Mouse (Mus musculus) c-Kit-positive CD71-negative TER-119-negative erythroid progenitor cells, embryonic 14.5 days (primary cell): ENCODE data around the gene Adtrp.

ENCODE experiments used
- DNase-seq: peaks from one replicate; pipeline ENCODE4 v3.0.0-alpha.2; 2013; ENCODE audit warnings: low read depth

Adtrp gene

DNA sequence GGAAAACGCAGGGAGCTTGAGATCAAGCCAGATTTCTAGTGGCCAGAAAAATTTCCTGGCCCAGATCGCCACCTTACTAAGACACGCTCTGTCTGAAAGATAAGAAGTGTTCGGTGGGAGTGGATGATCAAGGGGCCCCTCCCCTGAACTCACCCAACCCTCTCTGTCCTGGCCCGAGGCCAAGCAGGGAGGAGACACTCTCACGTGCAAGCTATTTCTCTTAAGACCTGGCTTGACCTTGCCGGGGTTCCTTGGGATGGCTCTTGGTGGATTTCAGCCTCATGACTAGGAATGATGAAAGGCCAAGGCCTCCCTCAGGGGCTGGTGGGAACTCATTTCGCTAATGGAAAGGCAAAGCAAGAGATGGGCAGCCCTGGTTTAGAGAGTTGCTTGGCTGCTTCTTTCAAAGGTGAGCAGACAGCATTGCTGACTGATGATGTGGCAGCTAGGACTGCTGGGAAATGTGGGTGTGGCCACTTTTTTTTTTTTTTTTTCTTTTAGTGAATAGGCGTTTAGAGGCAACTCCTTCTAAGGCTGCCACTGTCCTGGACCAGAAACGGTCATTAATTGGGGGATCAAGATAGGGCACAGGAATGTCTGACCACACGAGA, at the start of gene Adtrp:
Adtrp (minus strand) TSS at position 169 of the 611 bp plus-strand sequence.
- no peak for DNase-seq

DNA sequence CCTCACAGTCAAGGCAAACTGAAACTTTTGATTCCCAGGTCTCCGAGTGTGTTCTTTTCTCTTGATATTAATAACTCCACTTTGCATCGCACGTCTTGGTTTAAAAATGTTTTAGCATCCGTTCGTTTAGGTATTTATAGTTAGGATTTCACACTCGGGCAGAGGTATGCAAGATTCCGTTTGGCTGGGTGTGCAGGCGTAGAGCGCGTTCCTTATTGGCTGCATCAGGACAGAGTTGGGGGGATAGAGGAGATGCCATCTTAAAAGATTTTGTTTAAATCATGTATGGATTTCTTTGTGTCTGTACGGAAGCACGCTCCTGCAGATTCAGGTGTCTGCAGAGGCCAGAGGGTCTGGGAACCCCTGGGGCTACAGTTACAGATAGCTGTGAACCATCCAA, 44.5 kb upstream of the Adtrp start:
- no peak for DNase-seq

DNA sequence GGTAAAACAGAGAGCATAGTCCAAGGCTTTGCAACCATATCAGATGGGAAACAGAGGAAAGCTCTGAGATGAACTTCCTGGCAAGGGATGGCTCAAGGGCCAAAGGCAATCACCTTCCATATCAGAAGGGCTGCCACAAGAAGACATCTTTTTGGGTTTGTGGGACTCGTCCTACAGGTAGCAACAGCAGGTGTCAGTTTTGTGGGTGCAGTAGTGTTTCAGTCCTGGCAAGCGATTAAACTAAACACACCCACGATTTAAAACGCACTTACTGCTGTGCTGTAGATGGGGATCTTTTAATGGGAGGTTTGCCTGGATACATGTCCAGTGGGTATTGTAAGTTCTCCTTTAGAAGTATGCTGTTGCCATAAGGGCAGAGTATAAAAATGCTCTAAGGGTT, 43.1 kb upstream of the Adtrp start:
- DNase-seq, result no peak

DNA sequence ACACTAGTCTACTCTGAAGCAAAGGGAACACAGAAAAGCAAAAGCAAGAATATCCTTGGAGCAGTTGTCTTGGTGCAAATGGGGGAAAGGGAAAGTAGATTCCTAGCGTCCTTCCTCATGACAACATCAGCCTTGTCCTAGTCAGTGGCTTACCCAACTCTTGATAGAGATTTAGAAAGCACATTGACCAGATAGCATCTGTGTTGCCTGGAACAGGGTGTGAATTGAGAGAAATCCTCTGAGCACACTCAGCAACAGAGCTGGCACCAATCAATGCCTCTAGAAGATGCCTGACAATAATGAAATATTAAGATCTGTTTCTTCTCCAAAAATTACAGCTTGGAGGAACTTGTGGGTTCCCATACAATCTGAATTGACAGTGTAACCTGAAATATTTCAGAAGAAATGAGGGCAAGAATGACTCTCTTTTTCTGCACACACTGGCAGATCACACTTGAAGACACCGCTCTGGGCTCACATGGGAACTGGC, 42.7 kb upstream of the Adtrp start:
- no peak for DNase-seq

DNA sequence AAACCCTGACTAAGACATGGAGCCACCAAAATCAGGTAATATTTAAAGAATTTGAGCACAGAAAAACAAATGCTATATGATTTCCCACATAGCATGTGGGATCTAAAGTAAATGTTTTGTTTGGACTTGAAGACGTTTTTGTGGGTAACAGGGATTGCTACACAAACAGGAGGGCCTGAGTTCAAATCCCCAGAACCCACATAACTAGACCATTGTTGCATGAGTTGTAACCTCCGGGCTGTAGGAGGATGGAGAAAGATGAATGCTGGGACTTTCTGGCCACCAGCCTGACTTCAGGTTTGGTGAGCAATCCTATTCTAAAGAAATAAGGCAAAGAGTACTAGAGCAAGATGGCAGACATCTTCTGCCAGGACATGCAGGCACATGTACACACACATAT, 41.2 kb upstream of the Adtrp start:
- no peak for DNase-seq

DNA sequence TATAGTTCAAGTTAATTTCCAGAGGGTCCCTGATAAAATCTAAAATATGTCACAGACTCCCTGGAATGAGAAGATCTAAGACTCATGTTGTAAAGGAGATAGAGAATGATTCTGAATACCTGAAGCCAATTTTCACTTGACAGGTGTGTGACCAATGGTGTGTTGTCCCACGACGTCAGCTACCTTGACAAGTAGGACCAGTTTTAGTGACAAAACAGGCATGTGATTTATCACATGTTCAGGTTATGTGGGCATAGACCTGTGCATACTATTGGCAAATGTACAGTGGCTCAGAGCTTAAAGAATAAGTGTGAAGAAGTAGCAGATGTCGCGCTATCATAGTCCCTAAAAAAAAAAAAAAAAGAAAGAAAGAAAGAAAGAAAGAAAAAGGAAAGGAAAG, 38.6 kb upstream of the Adtrp start:
- DNase-seq, result no peak

DNA sequence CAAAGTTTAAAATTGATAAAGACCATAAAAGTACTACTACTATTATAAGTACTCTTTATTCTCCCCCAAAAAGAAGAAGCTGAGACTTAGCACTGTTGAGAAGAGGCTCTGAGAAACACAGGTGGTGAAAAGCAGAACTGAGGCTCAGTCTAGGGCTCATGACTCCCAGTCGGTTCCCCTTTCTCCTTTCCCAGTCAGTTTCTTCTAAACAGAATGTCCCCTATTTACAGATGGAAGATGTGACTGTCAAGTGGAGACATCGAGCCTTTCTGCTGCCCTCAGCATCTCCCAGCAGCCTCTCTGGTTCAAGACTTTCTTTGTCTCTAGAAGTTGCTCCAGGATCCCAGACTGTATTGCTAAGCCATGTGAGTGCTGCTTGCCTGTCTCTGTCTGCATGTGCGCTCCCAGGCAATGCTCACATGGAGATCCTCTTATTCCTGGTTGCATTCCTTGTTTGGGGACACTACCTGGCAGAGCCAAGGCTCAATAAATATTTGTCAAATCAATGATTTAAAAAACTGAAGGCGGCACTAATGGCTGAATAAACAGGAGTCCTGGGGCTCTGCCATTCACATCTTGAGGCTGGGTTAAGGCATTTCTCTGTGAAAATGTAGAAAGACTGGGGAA, 36.3 kb upstream of the Adtrp start:
- peak; percentile 39 for DNase-seq

DNA sequence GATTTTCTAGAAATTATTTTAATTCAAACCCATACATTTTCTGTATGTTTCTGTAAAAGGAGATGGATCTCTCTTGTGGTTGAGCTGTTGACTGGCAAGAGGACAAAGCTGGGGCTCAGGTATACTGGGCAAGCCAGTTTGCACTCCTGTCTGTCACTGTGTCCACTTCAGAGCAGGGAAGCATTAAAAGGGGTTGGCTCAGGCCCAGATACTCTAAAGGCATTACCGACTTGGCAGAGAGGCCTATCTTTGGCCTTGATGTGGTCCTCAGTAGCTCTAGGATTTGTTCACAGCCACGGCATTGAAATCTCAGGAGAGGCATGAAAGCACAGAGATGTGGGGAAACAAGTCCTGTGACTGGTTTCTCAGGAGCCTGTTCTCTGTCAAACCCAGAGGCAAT, 33.7 kb upstream of the Adtrp start:
- DNase-seq, result no peak

DNA sequence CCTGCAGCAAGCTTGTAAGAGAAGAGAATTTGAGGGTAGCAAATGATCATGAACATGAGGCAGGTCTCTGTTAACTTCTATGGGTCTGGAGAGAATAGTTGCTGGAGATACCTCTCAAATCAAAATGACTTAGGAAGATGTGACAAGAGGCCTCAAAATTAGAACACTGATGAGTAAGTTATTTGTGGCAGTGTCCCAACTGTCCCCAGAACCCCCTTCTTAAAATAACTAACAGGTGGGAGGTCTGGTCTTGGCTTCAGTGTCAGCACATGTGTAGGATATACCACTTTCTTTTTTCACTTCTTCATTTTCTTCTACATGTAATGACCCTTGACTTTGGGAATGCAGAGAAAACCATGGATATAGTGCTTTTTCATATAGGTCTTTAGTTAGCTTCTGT, 33.0 kb upstream of the Adtrp start:
- no peak for DNase-seq

DNA sequence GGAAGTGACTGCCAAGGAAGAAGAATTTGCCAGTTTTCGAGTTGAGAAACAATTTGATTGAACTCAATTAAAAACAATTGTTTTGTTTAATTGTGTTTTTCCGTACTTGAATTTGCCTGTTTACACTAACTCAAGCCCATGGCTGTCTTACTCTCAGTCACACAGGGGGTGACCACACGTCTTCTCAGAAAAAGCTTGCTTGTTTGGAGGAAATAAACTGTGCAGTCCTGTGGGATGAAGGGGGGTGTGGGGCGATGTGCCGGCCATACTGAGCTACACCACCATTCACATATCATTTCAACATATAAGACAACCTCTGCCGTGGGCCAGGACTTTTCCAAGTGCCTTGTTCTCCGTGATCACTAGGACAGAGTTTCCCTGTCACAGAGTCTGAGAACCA, 25.2 kb upstream of the Adtrp start:
- no peak for DNase-seq

DNA sequence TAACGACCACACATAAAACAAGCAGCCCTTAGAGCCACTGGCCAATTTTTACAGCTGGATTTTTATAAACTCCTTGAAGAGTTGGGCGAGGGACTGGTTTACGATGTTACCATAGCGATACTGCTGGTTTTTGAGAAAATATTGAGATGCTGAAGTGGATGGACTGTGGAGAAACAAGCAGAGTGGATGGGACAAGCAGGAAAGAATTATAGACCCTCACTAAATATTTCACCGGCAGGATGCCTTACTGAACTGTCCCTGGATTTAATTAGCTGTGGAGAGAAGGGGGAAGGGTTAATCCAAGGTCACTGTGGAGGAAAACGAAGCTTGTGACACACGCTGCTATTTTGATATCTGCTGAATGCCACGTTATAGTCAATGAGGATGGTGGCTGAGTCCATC, 24.7 kb upstream of the Adtrp start:
- DNase-seq, result no peak

DNA sequence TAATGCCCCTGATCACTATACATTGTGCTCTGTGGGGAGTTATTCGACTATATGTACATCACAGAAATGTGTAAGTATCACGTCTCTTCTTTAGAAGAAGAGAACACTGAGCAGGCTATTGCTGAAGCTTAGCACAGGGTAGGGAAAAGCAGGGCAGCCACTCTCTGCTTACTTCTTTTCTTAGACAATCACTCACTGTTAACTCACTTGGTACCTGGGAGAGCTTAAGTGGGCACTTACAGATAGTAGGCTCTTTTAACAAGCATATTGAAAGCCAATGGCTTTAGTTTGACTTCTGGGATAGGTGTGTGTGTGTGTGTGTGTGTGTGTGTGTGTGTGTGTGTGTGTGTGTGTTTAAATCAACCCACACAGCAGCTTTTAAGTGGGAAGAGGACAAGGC, 20.0 kb upstream of the Adtrp start:
- DNase-seq, result no peak

DNA sequence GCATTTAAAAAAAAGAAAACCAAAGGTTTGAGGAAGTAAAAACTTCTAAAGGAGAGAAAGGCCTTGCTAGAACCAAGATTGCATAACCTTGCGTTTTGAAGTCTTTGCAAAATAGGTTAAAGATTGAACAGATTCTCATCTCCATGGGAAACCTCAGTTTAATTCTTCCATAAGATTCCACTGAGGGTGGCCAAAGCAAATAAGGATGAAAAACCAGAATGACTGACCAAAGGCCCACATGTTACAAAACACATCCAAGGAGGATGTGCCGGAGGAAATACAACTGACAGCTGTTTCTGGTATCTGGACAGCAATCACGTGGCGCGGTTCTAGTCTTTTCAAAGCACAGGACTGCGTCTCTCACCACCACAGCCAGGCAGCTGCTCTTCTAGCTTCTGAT, 18.1 kb upstream of the Adtrp start:
- no peak for DNase-seq

GRCm38 (mm10) chr13:41865071-41865470, 17.6 kb upstream of the Adtrp start:
- DNase-seq, result no peak

DNA sequence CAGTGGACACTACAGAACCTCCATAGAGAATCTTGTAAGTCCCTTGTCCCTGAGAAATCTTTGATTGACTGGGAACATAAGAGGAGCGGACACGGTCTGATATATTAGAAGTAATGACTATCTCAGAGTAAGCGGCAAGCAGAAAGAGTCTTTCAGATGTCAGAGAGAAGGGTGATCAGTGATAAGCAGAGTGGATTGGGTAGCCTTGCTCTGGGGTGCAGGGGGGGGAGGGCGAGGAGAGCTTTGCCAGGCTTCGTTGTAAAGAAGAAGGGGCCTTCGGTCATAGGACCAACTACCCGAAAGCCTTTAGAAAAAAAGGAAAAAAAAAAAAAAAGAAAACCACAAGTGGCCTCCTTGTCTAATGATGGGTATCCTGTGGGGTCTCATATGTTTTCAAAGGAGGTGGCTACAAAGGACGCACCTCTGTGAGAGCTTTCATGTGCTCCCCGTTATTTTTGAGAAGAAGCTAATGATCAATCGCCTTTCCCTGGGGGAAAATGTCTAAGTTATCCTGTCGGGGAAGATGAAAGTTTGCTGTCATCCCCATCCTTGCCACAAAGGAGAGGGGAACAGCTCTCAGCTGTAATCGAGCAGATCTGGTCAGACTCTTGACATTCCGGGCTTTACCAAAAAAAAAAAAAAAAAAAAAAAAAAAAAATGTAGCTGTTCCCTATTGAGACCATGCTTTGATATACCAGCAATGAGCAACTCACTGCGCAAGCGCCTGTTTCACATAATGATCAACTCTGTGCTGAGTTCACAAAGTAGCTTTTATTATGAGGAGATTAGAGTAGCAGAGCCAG, 13.3 kb upstream of the Adtrp start:
- no peak for DNase-seq

- DNase-seq, result no peak
These were observed 8.0 kb upstream of the Adtrp start for GRCm38 (mm10) chr13:41855206-41856185.

DNA sequence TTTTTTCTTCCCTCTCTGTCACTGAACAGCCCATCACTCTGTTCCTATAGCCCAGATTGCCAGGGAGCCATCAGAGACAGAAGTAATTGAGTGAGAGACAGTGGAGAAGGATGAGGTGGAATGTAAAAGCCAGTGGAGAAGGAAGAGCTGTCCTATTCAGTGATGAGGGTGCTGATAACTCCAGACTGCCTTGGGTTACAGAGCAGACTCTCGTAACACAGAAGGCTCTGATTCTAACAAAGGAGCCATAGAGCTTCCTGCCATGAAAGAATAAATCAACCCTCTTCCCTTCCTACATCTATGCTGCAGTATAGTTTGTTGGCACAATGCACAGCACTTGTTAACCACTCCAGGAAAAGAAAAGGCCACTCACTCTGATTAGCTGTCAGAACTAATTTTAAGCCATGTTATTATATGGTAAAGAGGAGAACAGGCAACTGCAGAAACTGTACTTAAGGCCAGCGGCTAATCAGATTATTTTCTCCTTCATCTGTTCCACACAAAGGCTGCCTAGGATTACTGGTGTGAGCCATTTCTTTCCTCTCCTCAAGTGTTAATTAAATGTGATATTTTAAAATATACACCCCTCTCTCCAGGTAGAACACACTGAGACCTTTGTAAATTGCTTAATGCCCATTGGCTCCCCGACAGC, 3.4 kb upstream of the Adtrp start:
- DNase-seq, result no peak

- no peak for DNase-seq
These were observed 968 bp downstream of the Adtrp start for GRCm38 (mm10) chr13:41846516-41846915.

DNA sequence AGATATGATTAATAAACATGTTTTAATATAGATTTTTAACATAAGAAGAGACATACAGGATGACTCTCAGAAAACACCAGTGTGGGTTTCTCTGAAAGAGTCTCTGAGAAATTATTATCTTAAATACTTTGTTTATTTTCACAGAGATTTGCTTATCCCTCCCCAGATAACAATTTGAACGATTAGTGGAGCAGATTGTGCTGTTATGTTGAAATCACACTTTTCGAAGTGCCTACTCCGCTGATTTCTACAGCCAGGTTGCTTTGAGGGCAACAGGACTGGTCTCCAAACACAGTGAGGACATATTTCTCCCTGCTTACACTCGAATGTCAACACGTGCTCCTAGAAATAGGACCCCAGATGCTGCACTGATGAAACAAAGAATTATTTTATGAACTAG, 2.5 kb downstream of the Adtrp start:
- no peak for DNase-seq

GRCm38 (mm10) chr13:41844071-41844470, 3.4 kb downstream of the Adtrp start:
- DNase-seq, result no peak

DNA sequence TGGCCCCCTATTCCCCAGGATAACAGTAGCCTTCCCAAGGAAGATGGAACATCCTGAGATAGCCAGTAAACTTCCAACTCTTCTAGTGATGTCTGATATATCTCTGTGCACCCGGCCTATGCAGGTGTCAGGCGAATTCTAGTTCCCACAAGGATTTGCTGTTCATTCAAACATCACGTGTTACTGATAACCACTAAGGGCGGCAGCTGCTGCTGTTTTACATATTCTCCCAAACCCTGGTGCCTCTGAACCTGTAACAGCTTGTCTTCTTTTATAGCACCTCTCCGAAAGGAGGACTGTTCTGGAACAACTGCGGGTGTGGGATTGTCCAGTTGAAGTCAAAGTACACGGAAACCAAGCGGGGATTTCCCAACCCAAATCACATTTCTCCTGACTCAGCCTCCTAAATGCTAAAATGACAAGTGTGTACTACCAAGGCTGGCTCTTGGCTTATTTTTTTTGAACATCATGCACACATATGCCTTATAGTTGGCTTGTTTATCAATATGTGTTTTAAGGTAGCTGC, 13.8 kb downstream of the Adtrp start:
- no peak for DNase-seq
